Mouse (Mus musculus) 416B (cell line): ENCODE data around the gene Ccer2.

Source experiments
- DNase-seq: peaks from one replicate; pipeline ENCODE4 v3.0.0; 2011; ENCODE audit warnings: low read depth

Gene Ccer2

DNA sequence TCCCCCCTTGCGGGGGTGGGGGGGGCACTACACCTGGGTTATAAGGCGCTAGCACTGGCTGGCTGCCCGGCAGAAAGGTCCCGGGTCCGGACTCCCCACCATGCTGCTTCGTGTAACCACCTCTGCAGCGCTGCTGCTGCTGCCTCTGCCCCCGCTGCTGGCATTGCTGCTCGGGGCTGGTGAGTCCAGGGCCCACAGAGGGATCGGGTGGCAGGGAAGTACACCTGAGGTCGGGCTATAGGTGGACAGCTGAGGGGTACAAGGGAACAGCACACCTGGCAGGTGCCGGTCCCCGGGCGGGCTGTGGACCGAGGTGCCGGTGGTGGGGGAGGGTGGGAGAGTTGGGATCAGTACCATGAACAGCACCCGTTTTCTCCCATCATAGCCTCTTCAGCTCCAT lies at the start of gene Ccer2:
Ccer2 (plus strand) TSS at position 96 of the 400 bp plus-strand sequence.
- no peak for DNase-seq

DNA sequence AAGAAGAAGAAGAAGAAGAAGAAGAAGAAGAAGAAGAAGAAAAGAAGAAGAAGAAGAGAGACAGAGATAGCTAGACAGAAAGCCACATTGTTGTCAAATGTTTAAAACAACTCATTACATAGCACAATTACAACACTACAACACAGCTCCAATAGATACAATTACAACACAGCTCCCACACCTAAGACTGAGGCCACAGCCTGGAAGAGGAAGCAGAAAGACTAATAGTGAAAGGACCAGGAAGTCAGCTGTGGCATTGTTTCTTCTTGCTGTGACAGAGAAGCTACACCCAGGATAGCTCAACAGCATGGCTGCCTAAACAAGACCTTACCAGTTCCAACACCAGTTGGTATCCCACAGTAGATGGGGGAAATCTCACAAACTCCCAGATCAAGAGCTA lies 46.5 kb upstream of the Ccer2 start:
- peak; percentile 47 for DNase-seq

GRCm38 (mm10) chr7:28710962-28711361 lies 45.0 kb upstream of the Ccer2 start:
- no peak for DNase-seq

DNA sequence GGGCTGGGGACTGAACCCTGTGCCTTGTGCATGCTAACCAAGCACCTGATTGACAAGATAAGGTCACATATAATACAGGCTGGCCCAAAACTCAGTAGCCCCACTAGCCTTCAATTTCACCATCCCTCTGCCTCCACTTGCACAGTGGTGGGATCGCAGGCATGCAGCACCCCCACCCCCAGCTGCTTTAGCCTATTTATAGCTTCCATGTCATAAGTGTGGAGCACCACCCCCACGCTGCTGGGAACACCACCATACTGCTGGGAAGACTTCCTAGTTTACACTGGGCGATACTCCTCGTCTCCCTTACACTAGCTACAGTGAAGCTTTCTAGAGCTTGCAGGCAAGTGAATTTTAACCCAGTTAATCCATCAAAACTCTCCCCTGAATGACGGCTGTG lies 41.3 kb upstream of the Ccer2 start:
- no peak for DNase-seq

- DNase-seq: no peak
These were observed 40.4 kb upstream of the Ccer2 start for GRCm38 (mm10) chr7:28715598-28715997.

DNA sequence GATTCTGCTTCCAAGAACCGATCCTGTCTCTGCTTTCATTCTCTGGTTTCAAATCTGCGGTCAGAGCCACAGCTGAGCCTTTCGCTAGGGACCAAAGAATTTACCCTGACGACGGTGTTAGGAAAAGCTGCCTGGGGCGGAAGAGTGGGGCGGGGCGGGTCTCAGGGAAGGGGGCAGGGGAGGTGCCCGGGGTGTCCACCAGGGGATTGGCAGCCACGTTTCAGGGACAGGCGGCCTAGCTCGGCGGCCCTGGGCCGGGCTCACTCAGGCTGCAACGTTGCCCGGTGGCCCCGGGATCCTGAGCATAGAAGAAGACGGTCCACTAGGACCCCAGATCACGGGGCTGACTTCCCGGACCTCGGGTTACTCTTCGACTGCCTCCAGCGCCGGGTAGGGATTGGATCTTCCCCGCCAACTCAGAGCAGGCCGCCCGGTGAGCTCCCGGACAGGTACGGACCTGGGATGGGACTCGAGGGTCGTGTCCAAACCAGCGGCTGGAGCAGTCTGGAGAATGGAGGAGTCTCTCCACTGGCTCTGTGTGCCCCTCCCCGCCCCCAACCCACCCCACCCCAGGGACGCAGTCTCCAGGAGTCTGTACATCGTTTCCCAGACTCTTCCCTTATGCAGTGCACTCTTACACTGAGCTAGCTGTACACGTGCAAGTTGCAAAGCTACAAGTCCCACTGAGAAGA lies 39.2 kb upstream of the Ccer2 start, which contains the start of gene Fbxo17:
Fbxo17 (plus strand) TSS at position 215 of the 692 bp plus-strand sequence.
- no peak for DNase-seq

DNA sequence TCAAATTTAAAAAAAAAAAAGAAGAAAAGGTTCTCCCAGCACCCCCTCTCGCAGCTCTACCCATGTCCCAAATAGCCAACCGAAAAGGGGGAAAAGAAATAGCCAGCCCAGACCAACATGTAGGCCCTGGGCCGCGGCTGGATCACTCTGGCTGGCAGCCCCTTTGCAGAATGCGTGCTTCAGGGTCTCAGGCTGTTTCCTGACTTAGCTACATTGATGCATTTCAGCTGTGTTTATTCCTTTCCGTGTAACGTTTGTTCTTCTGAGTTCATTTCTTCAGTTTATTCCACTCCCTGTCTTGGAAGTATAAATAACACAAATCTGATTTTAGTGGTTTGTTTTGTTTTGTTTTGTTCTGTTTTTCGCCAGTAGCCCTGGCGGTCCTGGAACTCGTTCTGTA lies 38.2 kb upstream of the Ccer2 start:
- no peak for DNase-seq

GRCm38 (mm10) chr7:28719159-28719558 lies 36.8 kb upstream of the Ccer2 start:
- DNase-seq: no peak

GRCm38 (mm10) chr7:28719650-28720049 lies 36.3 kb upstream of the Ccer2 start:
- DNase-seq: no peak

DNA sequence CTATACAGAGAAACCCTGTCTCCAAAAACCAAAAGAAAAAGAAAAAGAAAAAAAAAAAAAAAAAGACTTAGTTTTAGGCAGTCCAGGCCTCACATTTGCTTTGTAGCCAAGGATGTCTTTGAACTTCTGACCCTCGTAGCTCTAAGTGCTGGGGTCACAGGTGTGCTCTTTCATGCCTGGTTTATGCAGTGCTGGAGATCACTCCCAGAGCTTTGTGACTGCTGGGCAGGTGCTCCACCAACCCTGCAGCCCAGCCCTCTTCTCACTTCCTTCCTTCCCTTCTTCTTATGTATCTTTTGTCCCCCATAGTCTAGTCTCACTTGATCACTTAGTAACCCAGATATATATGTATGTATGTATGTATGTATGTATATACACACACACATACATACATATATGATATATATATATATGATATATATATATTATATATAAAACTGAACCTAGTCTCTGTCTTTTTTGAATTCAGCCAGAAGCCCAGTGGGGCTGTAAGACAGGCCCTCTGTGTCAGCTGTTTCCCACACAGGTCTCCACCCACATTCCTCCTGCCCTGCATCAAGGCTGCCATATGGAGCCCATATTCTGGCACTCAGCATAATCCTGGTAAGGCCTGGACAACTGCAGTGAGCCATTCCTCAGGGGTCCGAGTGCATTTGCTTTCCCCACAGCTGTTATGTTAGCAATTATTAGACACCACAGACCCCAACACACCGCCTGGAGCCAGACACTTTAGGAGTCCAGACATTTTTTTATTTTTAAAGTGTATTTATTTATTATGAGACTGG lies 35.0 kb upstream of the Ccer2 start:
- DNase-seq: no peak

DNA sequence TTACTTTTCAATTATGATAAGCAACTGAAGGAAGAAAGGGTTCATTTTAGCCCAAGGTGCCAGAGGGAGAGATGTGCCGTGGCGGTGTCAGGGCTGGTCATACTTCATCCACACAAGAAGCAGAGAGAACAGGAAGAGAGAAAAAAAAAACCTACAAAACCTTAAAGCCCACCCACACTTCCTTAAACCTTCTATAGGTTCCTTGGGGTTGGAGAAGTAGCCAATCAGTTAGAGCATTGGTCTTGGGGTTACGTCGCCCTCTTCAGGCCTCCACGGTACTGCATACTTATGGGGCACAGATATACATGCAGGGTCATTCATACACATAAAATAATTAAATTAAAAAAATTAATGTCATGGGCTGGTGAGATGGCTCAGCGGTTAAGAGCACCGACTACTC lies 33.9 kb upstream of the Ccer2 start:
- DNase-seq: peak; percentile 65

GRCm38 (mm10) chr7:28724613-28725012 lies 31.4 kb upstream of the Ccer2 start:
- DNase-seq: peak; percentile 22

GRCm38 (mm10) chr7:28726600-28726999 lies 29.4 kb upstream of the Ccer2 start:
- DNase-seq: peak; percentile 87

GRCm38 (mm10) chr7:28727649-28728340 lies 28.2 kb upstream of the Ccer2 start:
- DNase-seq: peak; percentile 27

- DNase-seq: no peak
These were observed 23.4 kb upstream of the Ccer2 start for GRCm38 (mm10) chr7:28732341-28733142.

GRCm38 (mm10) chr7:28733211-28733610 lies 22.8 kb upstream of the Ccer2 start:
- no peak for DNase-seq

DNA sequence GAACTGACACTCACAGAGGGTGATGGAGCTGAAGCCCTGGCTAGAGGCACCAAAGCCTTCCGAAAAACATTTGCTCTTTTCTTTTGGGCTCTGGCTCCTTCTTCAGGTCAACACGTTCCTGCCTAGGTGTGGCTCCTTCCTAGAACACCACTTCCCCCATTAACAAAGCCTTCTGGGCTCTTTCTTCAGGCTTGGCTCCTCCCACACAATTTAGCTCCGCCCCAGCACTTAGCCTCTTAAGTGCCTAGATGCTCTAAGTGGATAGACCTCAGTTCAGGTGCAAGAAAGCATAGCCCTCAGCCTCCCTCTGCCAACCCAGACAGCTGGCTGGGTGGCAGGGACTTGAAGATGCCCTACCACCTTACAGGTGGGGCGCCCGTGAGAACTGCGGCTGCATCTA lies 20.3 kb upstream of the Ccer2 start:
- DNase-seq: no peak

DNA sequence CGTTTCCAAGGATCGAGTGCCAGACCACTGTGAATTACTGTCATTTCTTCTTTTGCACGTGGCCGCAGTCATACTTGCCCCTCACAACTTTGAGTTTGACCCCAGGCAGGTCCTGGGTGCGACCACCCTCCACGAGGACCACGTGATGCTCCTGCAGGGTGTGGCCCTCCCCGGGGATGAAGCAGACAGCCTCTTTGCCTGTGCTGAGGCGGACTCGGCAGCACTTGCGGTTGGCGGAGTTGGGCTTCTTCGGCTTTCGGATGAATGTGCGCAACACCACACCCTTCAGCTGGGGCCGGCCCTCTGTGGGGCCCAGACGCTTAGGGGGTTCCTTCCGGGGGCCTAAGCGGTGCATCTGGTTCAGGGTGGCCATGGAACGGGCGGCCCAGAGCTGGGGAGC lies 16.1 kb upstream of the Ccer2 start:
- no peak for DNase-seq

- peak; percentile 42 for DNase-seq
These were observed 15.0 kb upstream of the Ccer2 start for GRCm38 (mm10) chr7:28740949-28741348.

DNA sequence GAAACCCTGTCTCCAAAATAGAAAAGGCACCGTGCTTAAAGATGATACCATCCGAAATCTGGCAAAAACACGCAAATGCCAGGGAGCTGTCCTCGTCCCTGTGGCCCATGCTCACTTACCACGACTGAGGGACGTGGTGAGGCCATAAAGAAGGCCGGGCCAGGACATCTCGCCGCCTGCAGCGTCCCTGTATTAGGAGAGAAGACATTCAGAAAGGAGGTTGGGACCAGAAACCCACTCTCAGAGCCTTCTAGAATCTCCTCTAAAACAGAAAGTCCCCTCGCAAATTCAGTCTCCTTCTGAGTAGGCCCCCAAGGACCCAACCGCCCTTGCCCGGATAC lies 14.6 kb upstream of the Ccer2 start:
- no peak for DNase-seq

- DNase-seq: peak; percentile 99
These were observed 14.1 kb upstream of the Ccer2 start, which contains the start of the genes Mrps12 and Sars2 for GRCm38 (mm10) chr7:28741709-28742438. Gene Mrps12 (minus strand): TSS chr7:28741820. Gene Sars2 (plus strand): TSS chr7:28741992.
